ENCODE assay signal across 12 mouse cellular contexts in the genomic region with DNA sequence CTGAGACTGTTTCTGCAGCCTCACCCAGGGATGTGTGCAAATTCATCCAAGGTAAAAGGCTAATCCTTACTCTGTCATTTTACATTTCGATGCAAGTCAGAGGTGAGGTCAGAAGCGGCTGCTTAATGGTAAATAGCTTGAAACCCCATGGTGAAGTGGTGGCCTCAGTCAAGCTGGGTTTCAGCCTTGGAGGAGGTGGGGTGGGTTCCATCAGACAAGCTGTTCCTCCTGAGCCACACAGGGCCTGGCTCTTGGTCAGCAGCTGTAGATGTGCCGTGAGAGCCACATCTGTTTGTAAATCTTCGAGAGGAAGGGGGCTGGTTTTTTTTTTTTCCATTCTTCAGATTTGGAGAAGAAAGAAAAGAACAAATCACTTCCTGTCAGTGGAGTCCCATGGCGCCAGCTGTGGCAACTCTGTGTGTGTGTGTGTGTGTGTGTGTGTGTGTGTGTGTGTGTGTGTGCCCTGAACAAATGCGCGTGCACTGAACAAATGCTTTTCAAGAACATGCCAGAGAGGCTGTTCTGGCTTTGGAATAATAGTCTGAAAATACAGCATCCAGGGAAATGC.
DNase-seq lines count a peak whose midpoint lies in the region; ATAC-seq lines count a peak whose summit lies in the region.
"Had no signal": no experiment of that assay in that cellular context is flagged by ENCODE, and none has a peak within 500 bp of the region (broad histone marks: within the 10 kb centered on the region; RNA-seq: fewer than 3 reads in every experiment).

No protein-coding gene starts in this region.

- H3K9me3 ChIP-seq in embryonic facial prominence, embryonic 14.5 days (ENCODE audit: control insufficient read depth, low read length), result no peaks in the 10 kb centered on the region
- no peaks in the 10 kb centered on the region for H3K9me3 ChIP-seq in embryonic facial prominence, embryonic 10.5 days
- H3K9me3 ChIP-seq: midbrain, embryonic 15.5 days; neural tube, embryonic 12.5 days had no signal

- H3K27me3 ChIP-seq in embryonic facial prominence, embryonic 14.5 days (replicated peaks; ENCODE audit: control insufficient read depth, insufficient read depth, low read length), result no peaks in the 10 kb centered on the region
- no peaks in the 10 kb centered on the region for H3K27me3 ChIP-seq in embryonic facial prominence, embryonic 10.5 days (replicated peaks; ENCODE audit: low read depth, poor library complexity, severe bottlenecking)
- H3K27me3 ChIP-seq: midbrain, embryonic 15.5 days; neural tube, embryonic 12.5 days had no signal

- no peak overlapping the region for H3K9ac ChIP-seq in embryonic facial prominence, embryonic 14.5 days (ENCODE audit: low read depth, low read length)
- H3K9ac ChIP-seq: midbrain, embryonic 15.5 days; neural tube, embryonic 12.5 days had no signal

- ATAC-seq in embryonic facial prominence, embryonic 14.5 days (ENCODE audit: low read depth), result no peak
- ATAC-seq: midbrain, embryonic 15.5 days had no signal

- H3K27ac ChIP-seq in embryonic facial prominence, embryonic 14.5 days (replicated peaks; ENCODE audit: low read depth, low read length), result no peak overlapping the region
- H3K27ac ChIP-seq in embryonic facial prominence, embryonic 10.5 days (replicated peaks), result no peak overlapping the region
- H3K27ac ChIP-seq: midbrain, embryonic 15.5 days; neural tube, embryonic 12.5 days had no signal

- peak; percentile 39 for DNase-seq in embryonic facial prominence, embryonic 14.5 days (ENCODE audit: low spot score)
- DNase-seq in embryonic facial prominence, embryonic 10.5 days (ENCODE audit: low spot score), result no peak
- peak; percentile 25 for DNase-seq in kidney, postnatal 14 days
- DNase-seq in kidney, adult 18-20 months, result no peak
- peak; percentile 7 for DNase-seq in adipocyte (ENCODE audit: low spot score)
- peak; percentile 15 for DNase-seq in mesoderm, embryonic 11.5 days (ENCODE audit: low read depth, low spot score)
- no peak for DNase-seq in left cerebral cortex, adult 9 months (ENCODE audit: low spot score in 2 of 2)
- no peak for DNase-seq in adrenal gland, postnatal 4 days (ENCODE audit: low spot score in 2 of 2)
- DNase-seq: cerebellum, postnatal 10 days; gastrocnemius, postnatal 36 days had no signal

- peaks cover 16% of the 10 kb centered on the region; the same call in 1 of the 2 replicates for H3K4me1 ChIP-seq in embryonic facial prominence, embryonic 14.5 days (ENCODE audit: control insufficient read depth, insufficient read depth, low read length)
- H3K4me1 ChIP-seq in embryonic facial prominence, embryonic 10.5 days, result peaks cover 4% of the 10 kb centered on the region
- H3K4me1 ChIP-seq: midbrain, embryonic 15.5 days; neural tube, embryonic 12.5 days had no signal

- no peak overlapping the region for H3K4me2 ChIP-seq in embryonic facial prominence, embryonic 14.5 days (ENCODE audit: low read depth, low read length)
- H3K4me2 ChIP-seq: midbrain, embryonic 15.5 days; neural tube, embryonic 12.5 days had no signal

- no peaks in the 10 kb centered on the region for H3K36me3 ChIP-seq in embryonic facial prominence, embryonic 14.5 days (ENCODE audit: control insufficient read depth, insufficient read depth, low read length)
- H3K36me3 ChIP-seq in embryonic facial prominence, embryonic 10.5 days (replicated peaks), result no peaks in the 10 kb centered on the region
- H3K36me3 ChIP-seq: midbrain, embryonic 15.5 days; neural tube, embryonic 12.5 days had no signal

- WGBS in embryonic facial prominence, embryonic 14.5 days, result 49% methylated on average over 7 of the region's 7 CpGs
- WGBS in embryonic facial prominence, embryonic 10.5 days, result 65% methylated on average over 7 of the region's 7 CpGs

- no peak overlapping the region for H3K4me3 ChIP-seq in embryonic facial prominence, embryonic 14.5 days (ENCODE audit: low read depth, low read length)
- no peak overlapping the region for H3K4me3 ChIP-seq in embryonic facial prominence, embryonic 10.5 days
- H3K4me3 ChIP-seq: midbrain, embryonic 15.5 days; neural tube, embryonic 12.5 days had no signal

Comparison
In these comparisons a context has a peak if more than half of its experiments do, and no peak if none do; other contexts are left out.
1. DNase-seq: peak in embryonic facial prominence, embryonic 14.5 days (single experiment), kidney, postnatal 14 days (single experiment), adipocyte (single experiment) and mesoderm, embryonic 11.5 days (single experiment); none in embryonic facial prominence, embryonic 10.5 days (single experiment), kidney, adult 18-20 months (single experiment), left cerebral cortex, adult 9 months (0 of 2) and adrenal gland, postnatal 4 days (0 of 2).